Mouse (Mus musculus) limb, embryonic 12.5 days (tissue): ENCODE results near the gene Ooep. TPM values are rescaled to one million over a fixed set of nuclear protein-coding genes. Genes with fewer than 3 reads are reported as not detected.
"Not testable (repeated sequence)": the region's sequence is repeated elsewhere in the genome, so short reads cannot be mapped to it uniquely, and the experiment has no call there.

Experiments
- ATAC-seq: fragments of 200-750 bp; cut with Nextera tagmentation; 2 replicates; pipeline ENCODE4 v1.8.0; 2017; ENCODE audit warnings: low read depth, moderate TSS enrichment; ENCODE audit not compliant: insufficient number of reproducible peaks, insufficient read depth, low FRiP score, low TSS enrichment
- H3K27ac ChIP-seq: fragments of 300-500 bp; sonication (generic); 2 replicates; pipeline ENCODE4 v1.5.1; 2016; ENCODE audit warnings: mild to moderate bottlenecking, moderate library complexity
- H3K27me3 ChIP-seq: fragments of 300-500 bp; sonication (generic); 2 replicates; pipeline ENCODE4 v1.6.1; 2016; ENCODE audit warnings: mild to moderate bottlenecking, moderate library complexity
- H3K36me3 ChIP-seq: fragments of 300-500 bp; sonication (generic); 2 replicates; pipeline ENCODE4 v1.6.1; 2016; ENCODE audit warnings: mild to moderate bottlenecking, moderate library complexity
- H3K4me1 ChIP-seq: fragments of 300-500 bp; sonication (generic); replicated peaks from 2 replicates; pipeline ENCODE4 v1.6.1; 2016
- H3K4me2 ChIP-seq: fragments of 300-500 bp; sonication (generic); 2 replicates; pipeline ENCODE4 v1.6.1; 2016; ENCODE audit warnings: mild to moderate bottlenecking, moderate library complexity
- H3K4me3 ChIP-seq: fragments of 300-500 bp; sonication (generic); replicated peaks from 2 replicates; pipeline ENCODE4 v1.5.1; 2016; ENCODE audit warnings: mild to moderate bottlenecking
- H3K9ac ChIP-seq: fragments of 300-500 bp; sonication (generic); replicated peaks from 2 replicates; pipeline ENCODE4 v1.6.1; 2016; ENCODE audit warnings: mild to moderate bottlenecking, moderate library complexity
- H3K9me3 ChIP-seq: fragments of 300-500 bp; sonication (generic); 2 replicates; pipeline ENCODE4 v1.6.1; 2016; ENCODE audit warnings: mild to moderate bottlenecking, moderate library complexity
- WGBS: fragments of 180-500 bp; shearing (Covaris S2); methylation state at CpG from one replicate; pipeline ENCODE4 v1.1.7; 2016; 5-methylcytosine and 5-hydroxymethylcytosine counted together
- polyA plus RNA-seq: library from polyadenylated mRNA; unstranded; fragments of >200 nt; fragmentation: Nextera tagmentation; extraction: Ambion mirVana; gene quantifications from 2 replicates; pipeline ENCODE4 v1.2.1, GENCODE M21; 2016

Ooep gene
- polyA plus RNA-seq, 1 experiment from 2014 or later: 2.5 TPM

- not testable (repeated sequence) for H3K4me3 ChIP-seq, H3K4me1 ChIP-seq, H3K9ac ChIP-seq, H3K36me3 ChIP-seq, H3K9me3 ChIP-seq, H3K4me2 ChIP-seq, ATAC-seq, H3K27ac ChIP-seq, H3K27me3 ChIP-seq
- WGBS: 66% methylated on average over 6 of the region's 6 CpGs
Observed at GRCm38 (mm10) chr9:78348206-78349004, 30.1 kb downstream of the Ooep start.

DNA sequence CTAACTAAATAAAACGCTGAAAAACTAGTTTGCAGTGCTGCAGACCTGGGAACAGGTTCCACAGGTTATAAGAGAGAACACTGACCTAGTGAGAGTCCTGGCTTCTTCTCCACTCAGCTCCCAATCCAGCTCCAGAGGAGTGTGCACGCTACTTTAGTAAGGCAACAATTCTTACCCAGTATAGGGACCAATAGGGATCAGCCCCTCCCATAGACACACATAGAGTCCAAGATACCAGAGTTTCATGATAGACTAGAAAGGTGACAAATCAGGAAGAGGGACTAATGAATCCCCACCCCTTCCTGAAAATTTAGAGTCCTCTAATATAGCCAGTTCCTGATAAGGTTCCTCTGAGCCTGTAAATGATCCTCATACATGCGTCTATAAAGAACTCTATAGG lies 31.5 kb downstream of the Ooep start:
- Histone ChIP-seq H3K4me1 (no peaks in the 10 kb centered on the region), H3K27me3 (no peaks in the 10 kb centered on the region), H3K36me3 (no peaks in the 10 kb centered on the region), H3K4me2 (no peak overlapping the region), H3K9me3 (no peaks in the 10 kb centered on the region), H3K4me3 (no peak overlapping the region), H3K27ac (no peak overlapping the region), H3K9ac (no peak overlapping the region)
- 70% methylated on average over 3 of the region's 3 CpGs for WGBS
- ATAC-seq: no peak

DNA sequence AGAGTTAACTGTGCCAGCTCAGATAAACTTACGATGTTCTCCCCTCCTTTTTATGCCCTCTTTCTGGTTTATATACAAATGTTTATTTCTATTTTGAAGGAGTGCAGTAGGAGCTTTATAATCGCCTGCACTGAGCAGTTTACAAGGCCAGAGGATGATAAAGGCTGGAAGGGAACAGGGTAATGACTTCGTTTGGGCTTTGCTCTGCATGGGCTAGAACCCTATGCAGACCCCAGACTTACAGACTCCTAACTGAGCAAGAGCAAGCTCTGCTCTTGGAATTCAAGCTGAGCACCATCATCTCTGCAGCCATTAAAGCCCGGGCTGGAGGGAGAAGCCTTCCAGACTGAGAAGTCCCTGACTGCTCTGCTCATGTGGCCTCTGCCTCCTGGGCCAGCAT lies 33.3 kb downstream of the Ooep start:
- not testable (repeated sequence) for H3K4me3 ChIP-seq, H3K36me3 ChIP-seq, H3K27ac ChIP-seq, H3K9ac ChIP-seq, H3K9me3 ChIP-seq, H3K4me2 ChIP-seq, ATAC-seq, H3K27me3 ChIP-seq, H3K4me1 ChIP-seq
- 36% methylated on average over 4 of the region's 4 CpGs for WGBS

- H3K9ac ChIP-seq, H3K36me3 ChIP-seq, H3K4me2 ChIP-seq, H3K27me3 ChIP-seq, H3K4me1 ChIP-seq, H3K4me3 ChIP-seq, ATAC-seq, H3K27ac ChIP-seq, H3K9me3 ChIP-seq: not testable (repeated sequence)
- WGBS: 88% methylated on average over 9 of the region's 9 CpGs
Observed at GRCm38 (mm10) chr9:78343055-78343454, 35.5 kb downstream of the Ooep start.

DNA sequence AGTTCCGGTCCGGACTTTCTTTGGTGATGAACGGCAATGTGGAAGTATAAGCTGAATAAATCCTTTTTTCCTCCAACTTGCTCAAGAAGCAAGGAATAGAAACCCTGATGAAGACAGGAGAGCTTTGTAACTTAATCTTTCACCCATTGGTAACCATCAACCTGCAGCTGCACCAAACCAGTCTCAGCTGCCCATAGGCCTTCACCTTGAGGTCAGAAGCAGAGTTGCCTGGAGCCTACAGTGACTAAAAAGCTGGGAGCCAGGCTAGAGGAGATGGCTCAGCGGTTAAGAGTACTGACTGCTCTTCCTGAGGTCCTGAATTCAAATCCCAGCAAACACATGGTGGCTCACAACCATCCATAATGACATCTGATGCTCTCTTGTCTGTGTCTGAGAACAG lies 36.0 kb downstream of the Ooep start:
- H3K4me1 ChIP-seq, H3K27ac ChIP-seq, H3K4me2 ChIP-seq, H3K4me3 ChIP-seq, H3K9ac ChIP-seq, H3K9me3 ChIP-seq, H3K36me3 ChIP-seq, ATAC-seq, H3K27me3 ChIP-seq: not testable (repeated sequence)
- 85% methylated on average over 4 of the region's 4 CpGs for WGBS

DNA sequence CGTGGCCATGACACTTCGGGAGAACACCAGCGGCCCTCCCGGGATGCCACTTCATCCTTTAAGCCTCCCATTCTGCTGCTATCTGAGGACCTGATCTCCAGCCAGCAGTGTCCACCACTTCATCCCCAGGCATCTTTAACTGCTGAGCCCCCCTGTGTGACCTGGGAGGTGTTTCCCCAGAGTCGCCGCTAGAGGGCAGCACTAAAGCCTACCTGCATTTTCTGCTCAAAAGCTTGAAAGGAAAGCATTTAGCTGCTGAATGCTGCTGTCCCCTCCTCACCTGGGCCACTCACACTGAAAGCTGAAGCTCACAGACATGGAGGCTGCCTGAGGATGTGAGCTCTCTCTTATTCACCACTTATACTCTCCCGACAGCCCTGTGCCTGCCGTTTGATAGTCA lies 38.2 kb downstream of the Ooep start:
- H3K4me1 ChIP-seq, H3K27ac ChIP-seq, H3K9ac ChIP-seq, H3K4me2 ChIP-seq, H3K4me3 ChIP-seq, H3K36me3 ChIP-seq, ATAC-seq, H3K9me3 ChIP-seq, H3K27me3 ChIP-seq: not testable (repeated sequence)
- WGBS: 19% methylated on average over 8 of the region's 8 CpGs

- H3K4me1 ChIP-seq, H3K9me3 ChIP-seq, H3K27me3 ChIP-seq, H3K4me3 ChIP-seq, H3K27ac ChIP-seq, H3K36me3 ChIP-seq, ATAC-seq, H3K4me2 ChIP-seq, H3K9ac ChIP-seq: not testable (repeated sequence)
Observed at GRCm38 (mm10) chr9:78337050-78337449, 41.5 kb downstream of the Ooep start.

DNA sequence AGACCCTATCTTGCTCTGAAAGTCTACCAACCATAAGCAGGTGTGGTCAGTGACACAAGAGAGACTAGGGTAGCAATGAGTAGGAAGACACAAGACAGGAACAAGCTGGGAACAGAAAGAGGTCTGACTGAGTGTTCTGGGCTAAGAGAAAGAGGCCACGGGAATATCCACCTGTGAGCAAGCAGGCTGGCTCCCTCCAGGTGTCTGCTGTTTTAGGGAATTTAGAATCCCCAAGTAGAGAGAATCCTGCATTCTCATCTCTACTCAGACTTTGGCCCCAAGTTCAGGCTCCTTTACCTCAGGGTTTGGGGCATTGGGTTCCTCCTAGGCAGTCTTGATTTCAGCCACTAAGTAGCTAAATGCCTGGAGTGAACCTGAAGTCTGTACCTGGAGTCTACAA lies 51.2 kb downstream of the Ooep start, which contains the start of gene Omt2b:
Gene Omt2b (plus strand): TSS at position 301 of the 400 bp plus-strand sequence.
- not testable (repeated sequence) for H3K4me2 ChIP-seq, H3K4me1 ChIP-seq, H3K9me3 ChIP-seq, H3K9ac ChIP-seq, ATAC-seq, H3K27me3 ChIP-seq, H3K27ac ChIP-seq, H3K36me3 ChIP-seq, H3K4me3 ChIP-seq
- WGBS: 77% methylated on average over 1 of the region's 1 CpGs

Other genes starting within 250 kb of the Ooep start
- gene Gsta4, start 196.0 kb downstream of the Ooep start, polyA plus RNA-seq: 133 and 140 TPM in 2 replicates
- not detected in 2 replicates for gene Gsta1, start 148.1 kb downstream of the Ooep start, polyA plus RNA-seq
- gene Gm3776, start 121.6 kb downstream of the Ooep start, polyA plus RNA-seq: not detected in 2 replicates
- not detected in 2 replicates for gene Gm10639, start 88.8 kb downstream of the Ooep start, polyA plus RNA-seq
- gene Omt2a, start 63.9 kb downstream of the Ooep start, polyA plus RNA-seq: not detected in 2 replicates
- not detected in 2 replicates for gene Omt2b, start 51.1 kb downstream of the Ooep start, polyA plus RNA-seq
- gene Gsta2, start 22.9 kb downstream of the Ooep start, polyA plus RNA-seq: not detected in 2 replicates
- 0.37 and 1.3 TPM in 2 replicates for gene Dppa5a, start 10.5 kb downstream of the Ooep start, polyA plus RNA-seq
- gene Ddx43, start 17.1 kb upstream of the Ooep start, polyA plus RNA-seq: 0.30 and 0.54 TPM in 2 replicates
- gene Cgas, start 64.5 kb upstream of the Ooep start, polyA plus RNA-seq: 1.7 TPM in 2 replicates
- 20.3 and 23.5 TPM in 2 replicates for gene Mto1, start 69.5 kb upstream of the Ooep start, polyA plus RNA-seq
- 0.79 and 0.88 TPM in 2 replicates for gene Gm17324, start 70.1 kb upstream of the Ooep start, polyA plus RNA-seq
- gene Eef1a1, start 110.4 kb upstream of the Ooep start, polyA plus RNA-seq: 4,104 and 4,228 TPM in 2 replicates
- 17.3 and 18.2 TPM in 2 replicates for gene Slc17a5, start 209.3 kb upstream of the Ooep start, polyA plus RNA-seq
- gene Cd109, start 236.8 kb upstream of the Ooep start, polyA plus RNA-seq: 5.3 and 5.7 TPM in 2 replicates